16 mouse cellular contexts compared by ENCODE assay signal in genomic region chr8:105692449-105693182, GRCm38 (mm10). TPM values are rescaled to one million over a fixed set of nuclear protein-coding genes. Genes with fewer than 3 reads are reported as not detected.
"Had no signal": no experiment of that assay in that cellular context is flagged by ENCODE, and none has a peak within 500 bp of the region (broad histone marks: within the 10 kb centered on the region; RNA-seq: fewer than 3 reads in every experiment).

No protein-coding gene starts in this region.

- H3K9me3 ChIP-seq: kidney, embryonic 15.5 days; limb, embryonic 15.5 days; liver, embryonic 12.5 days; neural tube, embryonic 13.5 days; stomach, embryonic 15.5 days had no signal

- H3K9ac ChIP-seq: kidney, embryonic 15.5 days; limb, embryonic 15.5 days; liver, embryonic 12.5 days; lung, embryonic 14.5 days; stomach, embryonic 15.5 days had no signal

- H3K27ac ChIP-seq: kidney, embryonic 15.5 days; limb, embryonic 15.5 days; liver, embryonic 12.5 days; stomach, embryonic 15.5 days had no signal

- H3K27me3 ChIP-seq: neural tube, embryonic 13.5 days had no signal

- DNase-seq: kidney, postnatal 14 days; layer of hippocampus, postnatal 36 days; lung, embryonic 14.5 days; lung, postnatal 10 days; lung, postnatal 4 days; right cerebral cortex, postnatal 14 days; thymus, adult 2 months; thymus, postnatal 25 days had no signal

RNA-seq across cellular contexts. Expression of gene 4933405L10Rik, which starts 14.8 kb away (rescaled TPM):
- polyA plus RNA-seq: liver, embryonic 16.5 days; lung, embryonic 14.5 days; neural tube, embryonic 13.5 days; spleen, adult 2 months; thymus, adult 2 months; urinary bladder, adult 2 months had no signal
